Mouse (Mus musculus) cerebellum, postnatal 36 days (tissue): ENCODE measurements around the gene Cald1.
A peak's percentile ranks its signal among the peaks of the same experiment; 100 is the strongest.

Source experiments
- DNase-seq, 2 experiments: peaks; one replicate each; pipeline ENCODE4 v3.0.0; 2021 to 2022; ENCODE audit warnings: mixed read lengths in 2 of 2

Cald1 gene

DNA sequence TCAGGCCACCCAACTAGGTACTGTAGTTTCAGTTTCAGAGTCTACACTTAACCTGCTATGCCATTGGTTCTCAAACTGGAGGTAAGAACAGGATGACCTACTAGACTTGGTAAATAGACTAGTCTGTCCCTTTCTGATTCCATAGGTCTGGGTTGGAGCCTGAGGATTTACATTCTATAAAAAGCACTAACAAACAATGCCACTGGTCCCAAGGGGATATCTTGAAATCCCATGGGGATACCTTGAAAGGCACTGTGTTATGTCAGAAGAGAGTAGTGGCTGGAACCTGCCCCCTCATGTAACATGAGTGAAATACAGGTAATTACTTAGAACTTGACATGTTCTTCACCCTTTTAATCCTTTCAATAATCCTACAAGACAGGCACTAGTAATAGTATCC, 178.1 kb downstream of the Cald1 start:
- no peak for DNase-seq

DNA sequence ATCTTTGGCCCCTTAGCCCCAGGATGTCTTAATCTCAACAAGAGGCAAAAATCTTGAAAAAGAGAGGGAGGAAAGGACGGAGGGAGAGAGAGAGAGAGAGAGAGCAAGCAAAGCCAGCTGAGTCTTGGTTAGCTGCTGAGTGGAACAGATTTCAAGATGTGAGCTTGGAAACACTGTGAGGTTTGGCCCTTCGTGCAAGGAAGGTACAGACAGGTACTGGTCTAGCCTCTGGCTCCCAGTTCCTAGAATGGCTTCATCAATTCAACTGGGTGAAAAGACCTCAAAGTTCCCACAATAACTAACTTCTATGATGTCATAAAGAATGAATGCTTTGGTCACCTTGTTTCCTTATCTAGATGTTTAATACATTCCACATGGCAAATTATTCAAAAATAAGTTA, 178.8 kb downstream of the Cald1 start:
- no peak for DNase-seq

DNA sequence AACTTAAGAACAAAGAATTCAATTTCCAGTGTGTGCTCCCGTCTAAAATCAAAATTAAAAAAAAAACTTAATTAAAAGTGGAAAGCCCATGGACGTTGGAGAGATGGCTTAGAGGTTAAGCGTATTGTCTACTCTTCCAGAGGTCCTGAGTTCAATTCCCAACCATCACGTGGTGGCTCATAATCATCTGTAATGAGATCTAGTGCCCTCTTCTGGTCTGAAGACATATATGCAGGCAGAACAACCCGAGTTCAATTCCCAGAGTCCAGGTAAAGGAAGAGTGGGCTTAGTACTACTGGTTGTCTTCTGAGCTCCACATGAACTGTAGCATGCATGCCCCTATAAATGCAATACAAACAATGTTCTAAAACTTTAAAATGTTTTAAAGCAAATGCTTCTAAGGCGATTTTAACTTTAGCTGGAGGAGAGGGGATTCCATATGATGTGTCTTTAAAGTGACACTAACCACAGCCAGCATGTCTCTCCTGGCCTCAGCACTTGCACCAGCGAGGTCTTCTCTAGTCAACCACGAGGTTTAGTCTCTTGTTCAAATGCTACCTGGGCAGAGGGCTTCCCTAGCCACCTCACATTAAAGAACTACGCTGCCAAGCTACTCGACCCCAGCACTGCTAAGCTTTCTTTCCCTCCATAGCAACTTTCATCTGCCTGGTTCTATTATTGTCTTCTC, 179.8 kb downstream of the Cald1 start:
- no peak for DNase-seq

DNA sequence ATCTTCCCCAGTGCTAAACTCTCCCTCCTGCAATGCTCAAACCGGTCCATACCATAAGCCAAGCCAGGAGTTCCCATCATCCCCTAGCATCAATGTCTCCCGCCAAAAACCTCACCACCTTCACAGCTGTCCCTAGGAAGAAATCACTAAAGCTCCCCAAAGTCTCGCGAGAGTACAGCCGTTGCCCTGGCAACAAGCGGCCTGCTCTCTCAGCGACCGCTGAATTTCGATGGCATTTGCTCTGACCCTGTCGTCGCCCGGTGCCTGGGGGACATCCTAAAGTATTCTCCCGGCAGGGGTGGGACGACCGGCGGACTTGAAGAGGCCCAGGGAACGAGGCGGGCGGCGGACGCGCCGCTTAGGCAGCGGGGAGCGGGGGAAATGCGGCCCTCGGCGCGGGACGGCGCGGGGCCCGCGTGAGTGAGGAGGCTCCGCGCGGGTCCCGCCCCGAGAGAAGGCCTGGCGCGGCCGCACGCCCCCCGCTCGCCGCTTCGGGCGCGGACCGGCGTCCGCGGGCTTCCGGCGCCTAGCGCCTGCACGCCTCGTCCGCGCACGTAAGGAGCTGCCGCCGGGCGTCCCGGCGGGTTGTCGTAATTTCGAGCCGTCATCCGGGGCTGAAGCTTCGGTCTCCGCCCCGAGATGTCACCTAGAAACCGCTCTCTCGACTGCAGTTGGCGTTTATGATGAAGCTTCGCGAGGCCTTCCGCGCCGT, 182.1 kb downstream of the Cald1 start, which contains the start of gene Agbl3:
Agbl3 (plus strand) TSS at position 202 of the 712 bp plus-strand sequence.
- DNase-seq, result peak; percentile 95 to 96

DNA sequence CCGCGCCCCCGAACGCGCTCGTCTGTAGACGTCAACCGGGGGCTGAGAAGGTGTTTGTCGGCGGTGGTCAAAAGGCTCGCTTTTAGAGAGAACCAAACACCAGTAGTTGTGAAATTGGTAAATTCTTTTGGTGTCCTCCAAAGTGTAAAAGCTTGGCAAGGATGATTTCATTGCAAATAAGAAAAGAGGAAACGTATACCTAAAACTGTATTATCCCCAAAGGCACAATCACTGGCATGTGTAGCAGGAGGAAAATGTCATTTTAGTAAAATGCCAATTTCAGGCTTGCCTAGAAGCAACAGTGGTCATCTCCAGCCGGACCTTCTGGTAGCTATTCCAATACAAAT, 182.6 kb downstream of the Cald1 start:
- DNase-seq, result no peak

DNA sequence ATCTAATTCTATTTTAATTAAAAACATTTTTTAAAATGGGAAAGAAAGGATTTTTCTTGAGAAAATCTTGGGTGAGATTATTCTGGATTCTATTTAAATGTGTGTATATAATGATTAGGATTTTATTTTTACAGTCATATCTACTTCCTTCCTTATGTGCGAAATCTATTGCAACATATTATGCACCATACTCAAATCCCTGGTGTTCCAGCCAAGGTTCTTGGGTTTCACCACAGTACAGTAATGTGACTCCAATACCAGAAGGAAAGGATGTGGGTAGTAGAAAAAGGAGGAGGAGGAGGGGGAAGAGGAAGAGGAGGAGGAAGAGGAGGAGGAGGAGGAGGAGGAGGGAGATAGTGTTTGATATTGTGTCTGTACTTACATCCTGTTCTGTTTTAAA, 184.2 kb downstream of the Cald1 start:
- DNase-seq, result no peak

DNA sequence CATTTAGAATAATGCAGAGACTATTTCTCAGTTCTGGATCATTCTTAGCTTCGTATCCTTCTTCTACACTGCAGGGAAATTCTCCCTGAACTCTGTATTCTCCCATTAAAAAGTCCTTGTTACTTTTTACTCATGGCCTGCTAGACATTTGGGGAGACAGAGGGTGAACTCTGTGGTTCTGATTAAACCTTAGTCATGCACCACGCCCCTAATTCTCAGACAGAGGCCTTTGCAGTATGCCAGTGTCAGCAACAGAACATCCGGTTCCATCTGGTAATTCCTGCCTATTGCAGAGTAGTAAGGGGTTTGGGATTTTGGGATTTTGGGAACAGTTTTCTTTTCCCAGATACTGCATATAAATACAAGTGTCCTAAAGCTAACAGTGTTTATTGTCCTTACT, 198.6 kb downstream of the Cald1 start:
- DNase-seq, result no peak

DNA sequence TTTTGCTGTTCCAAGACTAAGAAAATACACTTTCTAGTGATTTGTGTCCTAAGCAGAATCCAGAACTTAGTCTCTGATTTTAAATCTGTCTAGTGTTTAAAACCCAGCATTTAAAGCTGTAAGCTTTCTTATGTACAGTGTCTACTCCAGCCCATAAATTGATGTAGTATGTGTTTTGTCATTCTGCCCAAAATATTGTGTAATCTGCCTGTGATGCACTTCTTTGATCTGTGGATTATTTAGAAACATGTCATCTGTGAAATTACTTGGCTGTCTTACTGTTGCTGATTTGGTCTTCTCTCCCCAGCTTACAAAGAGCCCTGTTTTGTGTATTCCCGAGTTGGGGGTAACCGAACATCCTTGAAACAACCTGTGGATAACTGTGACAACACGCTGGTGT, 199.6 kb downstream of the Cald1 start:
- DNase-seq, result no peak

DNA sequence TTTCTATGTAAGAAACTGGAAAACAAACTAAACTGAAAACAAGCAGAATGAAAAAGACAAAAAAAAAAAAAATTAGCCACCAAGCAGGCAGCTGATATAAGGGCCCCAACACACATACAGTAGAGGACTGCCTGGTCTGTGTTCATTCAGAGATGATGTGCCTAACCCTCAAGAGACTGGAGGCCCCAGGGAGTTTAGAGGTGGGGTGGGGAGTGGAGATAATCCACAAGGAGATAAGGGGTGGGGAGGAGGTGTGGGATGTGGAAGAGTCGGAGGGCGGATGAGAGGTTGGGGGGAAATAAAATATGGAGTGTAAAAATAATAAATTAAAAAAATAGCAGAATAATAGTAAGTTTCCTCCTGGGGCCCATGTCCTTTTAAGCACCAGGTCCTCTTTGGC, 207.3 kb downstream of the Cald1 start:
- DNase-seq, result no peak

DNA sequence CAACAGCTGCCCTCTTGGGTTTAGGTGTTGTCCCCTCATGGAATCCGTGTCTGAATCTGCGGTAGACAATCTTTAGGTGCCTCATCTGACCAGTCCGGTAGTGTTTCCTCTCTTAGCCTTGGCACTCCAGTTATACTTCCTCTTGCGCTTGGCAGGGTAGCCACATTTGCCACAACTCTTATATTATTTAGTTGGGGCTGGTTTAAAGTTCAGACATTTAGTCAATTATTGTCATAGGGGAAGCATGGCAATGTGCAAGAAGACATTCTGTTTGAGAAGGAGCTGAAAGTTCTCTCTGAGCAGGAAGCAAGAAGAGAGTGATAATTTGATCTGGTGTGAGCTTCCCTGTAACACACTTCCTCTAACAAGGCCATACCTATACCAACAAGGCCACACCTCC, 212.4 kb downstream of the Cald1 start:
- no peak for DNase-seq

DNA sequence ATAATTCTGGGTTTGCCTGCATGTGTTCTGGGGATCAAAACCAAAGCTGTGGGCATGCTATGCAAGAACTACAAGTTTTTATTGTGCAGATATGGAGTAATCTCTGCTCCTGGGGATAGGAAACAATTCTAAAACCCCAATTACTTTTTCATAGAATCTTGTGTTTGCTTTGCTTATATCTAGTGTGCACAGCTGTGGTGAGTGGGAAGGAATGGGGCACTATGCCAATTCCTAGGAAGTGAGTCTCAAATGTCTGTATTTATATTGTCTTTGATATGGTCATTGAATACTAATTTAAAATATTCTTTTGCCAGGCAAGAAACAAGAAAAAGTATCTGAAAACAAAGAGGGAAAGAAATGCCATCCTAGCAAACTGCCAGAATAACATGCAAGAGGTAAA, 226.1 kb downstream of the Cald1 start:
- no peak for DNase-seq
